Mouse (Mus musculus) erythroblast, embryonic 14.5 days (primary cell): Measurements from ENCODE around the gene Edn3. TPM values are rescaled to one million over a fixed set of nuclear protein-coding genes. Genes with fewer than 3 reads are reported as not detected.

Experiments
- H3K27me3 ChIP-seq: 2 replicates; pipeline ENCODE4 v1.6.1; 2012; ENCODE audit warnings: inconsistent platforms; ENCODE audit not compliant: control insufficient read depth
- H3K36me3 ChIP-seq: 2 replicates; pipeline ENCODE4 v1.6.1; 2012; ENCODE audit warnings: mild to moderate bottlenecking, inconsistent platforms; ENCODE audit not compliant: control insufficient read depth
- H3K4me1 ChIP-seq: 2 replicates; pipeline ENCODE4 v1.6.1; 2012; ENCODE audit warnings: inconsistent platforms; ENCODE audit not compliant: control insufficient read depth
- H3K4me3 ChIP-seq: replicated peaks from 2 replicates; pipeline ENCODE3; 2012; ENCODE audit warnings: moderate library complexity, mild to moderate bottlenecking, inconsistent platforms
- H3K9me3 ChIP-seq: 2 replicates; pipeline ENCODE4 v1.6.1; 2012; ENCODE audit warnings: low read length, inconsistent platforms, mixed read lengths; ENCODE audit not compliant: control insufficient read depth
- GATA1 ChIP-seq: IDR thresholded peaks from 2 replicates; pipeline ENCODE4 v1.6.1; 2012; ENCODE audit warnings: low read length, inconsistent platforms, mixed read lengths
- TAL1 ChIP-seq: IDR thresholded peaks from 3 replicates; pipeline ENCODE4 v1.6.1; 2012; ENCODE audit warnings: low read length, inconsistent platforms, mixed read lengths
- polyA plus RNA-seq: library from polyadenylated mRNA; stranded (reverse); fragments of >175 nt; gene quantifications from 2 replicates; pipeline ENCODE4 v1.2.3, GENCODE M21; 2012

The Edn3 gene
- polyA plus RNA-seq, 1 experiment = not detected

DNA sequence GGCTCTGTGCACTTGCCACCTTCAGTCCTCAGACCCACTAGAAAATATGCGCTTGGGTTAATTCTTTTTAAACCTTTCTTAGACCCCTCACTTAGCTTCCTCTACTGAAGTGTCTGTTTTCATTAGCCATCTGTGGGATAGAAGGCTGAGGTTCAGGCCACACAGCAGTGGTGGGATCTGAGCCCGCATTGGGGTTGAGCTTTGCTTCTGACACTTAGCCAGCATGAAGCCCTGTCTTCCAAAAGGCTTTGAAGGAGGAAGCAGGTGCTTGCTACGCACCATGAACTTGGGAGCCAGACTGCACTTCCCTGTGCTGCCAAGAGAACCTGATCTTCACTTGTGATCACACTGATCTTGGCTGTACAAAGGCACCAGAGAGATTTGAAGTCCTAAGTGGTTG lies 59.9 kb downstream of the Edn3 start:
- TF ChIP-seq TAL1 = no peak
- no peak for TF ChIP-seq GATA1
- Histone ChIP-seq H3K4me3 (no peak overlapping the region), H3K27me3 (no peaks in the 10 kb centered on the region), H3K4me1 (no peaks in the 10 kb centered on the region), H3K36me3 (no peaks in the 10 kb centered on the region), H3K9me3 (no peaks in the 10 kb centered on the region)

DNA sequence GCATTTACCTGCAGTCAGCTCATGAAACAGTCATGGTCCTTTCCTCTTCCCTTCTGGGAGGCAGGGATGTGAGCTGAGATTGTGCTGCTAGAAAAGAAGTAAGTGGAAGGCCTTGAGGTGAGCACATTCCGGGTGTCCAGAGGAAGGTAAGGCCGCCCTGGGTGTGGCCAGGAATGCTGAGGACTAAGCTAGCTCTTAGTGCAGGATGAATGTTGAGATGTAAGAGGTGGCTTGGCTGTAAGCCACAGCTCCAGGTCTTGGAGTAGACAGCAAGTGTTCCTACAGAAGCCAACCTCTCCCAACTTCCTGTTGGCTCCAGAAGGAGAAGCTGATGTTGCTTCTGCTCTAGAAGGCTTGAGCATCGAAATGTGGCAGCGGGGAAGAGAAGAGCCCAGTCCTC lies 67.4 kb downstream of the Edn3 start:
- TF ChIP-seq TAL1 = no peak
- no peak for TF ChIP-seq GATA1
- no peak overlapping the region for H3K4me3 ChIP-seq
- H3K4me1 ChIP-seq = no peaks in the 10 kb centered on the region
- no peaks in the 10 kb centered on the region for H3K9me3 ChIP-seq
- no peaks in the 10 kb centered on the region for H3K27me3 ChIP-seq
- H3K36me3 ChIP-seq = no peaks in the 10 kb centered on the region

DNA sequence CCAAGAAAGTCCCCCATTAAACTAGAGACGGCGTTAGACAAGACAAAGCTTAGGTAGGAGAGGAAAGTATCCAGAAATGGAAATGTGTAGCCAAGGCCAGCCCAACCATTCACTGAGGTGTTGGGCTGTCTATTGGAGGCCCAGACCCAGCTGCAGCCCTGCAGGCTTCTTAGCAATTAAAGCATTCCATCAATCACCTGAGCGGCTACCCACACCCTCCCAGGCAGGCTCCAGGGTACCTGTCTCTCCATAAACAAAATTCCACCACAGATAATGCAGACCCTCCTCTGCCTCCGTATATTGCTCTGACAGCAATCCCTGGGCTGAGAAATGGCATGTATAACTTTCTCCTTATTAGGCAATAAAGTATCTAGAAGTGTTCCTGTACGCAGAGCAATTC lies 73.2 kb downstream of the Edn3 start:
- no peak for TF ChIP-seq TAL1
- TF ChIP-seq GATA1 = no peak

More for the DNA sequence above, 73.2 kb downstream of the Edn3 start:
- no peaks in the 10 kb centered on the region for H3K4me1 ChIP-seq
- H3K27me3 ChIP-seq = no peaks in the 10 kb centered on the region
- no peaks in the 10 kb centered on the region for H3K9me3 ChIP-seq
- H3K4me3 ChIP-seq = no peak overlapping the region
- no peaks in the 10 kb centered on the region for H3K36me3 ChIP-seq

Other genes starting within 250 kb of the Edn3 start
- not detected in 2 replicates for gene Zfp831, start 117.1 kb upstream of the Edn3 start, polyA plus RNA-seq
- gene Gm14444, start 249.6 kb downstream of the Edn3 start, polyA plus RNA-seq = not detected in 2 replicates